Mouse (Mus musculus) embryo, embryonic 9.5 days (tissue): ENCODE results near the gene Glt6d1.

Experiments used
- DNase-seq: peaks from one replicate; pipeline ENCODE4 v3.0.0-alpha.2; 2017; ENCODE audit errors: extremely low spot score

Glt6d1 gene

DNA sequence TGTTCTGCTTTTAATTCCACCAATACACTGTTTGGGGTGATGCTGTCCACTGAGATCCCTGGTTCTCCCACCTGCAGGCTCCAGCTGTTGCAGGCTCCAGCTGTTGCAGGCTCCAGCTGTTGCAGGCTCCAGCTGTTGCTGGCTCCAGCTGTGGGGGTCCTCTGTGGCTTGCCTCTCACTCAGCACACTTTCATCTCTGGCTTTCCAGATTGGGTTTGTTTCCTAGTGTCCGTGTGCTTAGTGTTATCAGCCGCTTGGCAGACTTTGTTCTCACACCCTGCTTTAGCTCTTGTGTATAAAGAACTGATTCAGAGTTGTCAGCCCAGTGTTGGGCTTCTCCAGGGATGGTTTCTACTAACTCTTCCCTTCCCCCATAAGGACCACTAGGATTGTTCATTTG, 18.0 kb downstream of the Glt6d1 start:
- DNase-seq = no peak

DNA sequence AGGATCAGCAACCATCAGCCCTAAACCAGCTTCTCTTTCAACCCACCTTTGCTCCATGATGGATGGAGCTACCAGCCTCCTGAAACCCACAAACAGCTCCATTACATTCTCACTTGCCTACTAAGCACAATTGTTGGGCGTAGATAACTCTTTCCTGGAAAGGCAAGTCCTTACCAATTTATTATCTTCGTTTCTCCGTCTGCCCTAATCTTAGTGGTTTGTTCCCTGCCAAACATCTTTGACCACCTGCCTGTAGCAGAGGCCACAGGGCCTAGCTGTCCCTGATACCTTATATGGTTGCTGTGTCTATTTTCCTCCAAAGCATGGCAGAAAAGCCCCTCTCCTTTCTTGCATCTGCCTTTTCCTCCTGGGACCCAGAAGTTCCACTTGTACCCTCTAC, 26.6 kb downstream of the Glt6d1 start:
- DNase-seq = no peak

GRCm38 (mm10) chr2:25785573-25786322, 29.9 kb downstream of the Glt6d1 start:
- peak; percentile 4 for DNase-seq

- no peak for DNase-seq
Observed at GRCm38 (mm10) chr2:25781957-25782356, 33.7 kb downstream of the Glt6d1 start, which contains the start of gene Gm13539. TSS of gene Gm13539 (plus strand) at chr2:25782257.

- no peak for DNase-seq
Observed at GRCm38 (mm10) chr2:25780921-25781320, 34.7 kb downstream of the Glt6d1 start.

DNA sequence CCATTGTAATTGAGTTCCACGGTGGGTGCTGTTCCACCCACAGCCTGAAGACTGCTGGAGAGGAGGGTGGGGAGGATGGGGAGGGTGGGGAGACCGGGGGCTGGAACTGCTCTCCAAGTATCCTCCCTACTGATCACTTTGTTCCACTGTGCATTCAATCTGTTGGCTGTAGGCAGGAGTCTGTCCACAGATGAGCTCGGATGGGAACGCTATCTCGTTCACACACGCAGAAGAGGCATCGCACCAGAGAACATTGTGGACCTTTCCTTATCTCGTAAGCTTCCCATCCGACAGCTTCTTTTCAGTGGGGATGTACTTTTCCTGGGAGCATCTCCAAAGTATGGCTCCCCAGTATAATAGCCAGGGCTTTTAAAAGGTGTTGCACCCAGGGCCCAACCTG, 36.6 kb downstream of the Glt6d1 start:
- DNase-seq = no peak

GRCm38 (mm10) chr2:25776717-25777116, 38.9 kb downstream of the Glt6d1 start, which contains the start of gene Lcn11:
TSS of gene Lcn11 (plus strand) at chr2:25777017.
- no peak for DNase-seq

DNA sequence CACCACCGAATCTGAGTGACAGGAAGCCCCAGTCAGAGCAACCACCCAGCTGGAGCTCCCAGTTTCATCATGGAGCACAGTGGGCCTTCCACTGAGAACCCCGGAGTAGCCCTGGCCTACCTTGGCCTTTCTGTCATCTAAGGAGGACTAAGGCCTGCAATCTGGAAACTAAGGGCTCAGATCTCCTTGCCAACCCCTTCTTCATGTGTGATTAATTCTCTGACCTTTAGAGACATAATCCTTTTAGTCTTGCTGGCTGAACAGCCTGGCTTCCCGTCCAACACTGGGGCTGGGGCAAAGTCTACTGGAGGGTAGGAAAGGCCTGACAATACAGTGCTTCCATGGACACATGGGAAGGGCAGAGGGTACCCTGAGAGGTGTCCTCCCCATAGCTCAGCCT, 39.7 kb downstream of the Glt6d1 start:
- DNase-seq = no peak

DNA sequence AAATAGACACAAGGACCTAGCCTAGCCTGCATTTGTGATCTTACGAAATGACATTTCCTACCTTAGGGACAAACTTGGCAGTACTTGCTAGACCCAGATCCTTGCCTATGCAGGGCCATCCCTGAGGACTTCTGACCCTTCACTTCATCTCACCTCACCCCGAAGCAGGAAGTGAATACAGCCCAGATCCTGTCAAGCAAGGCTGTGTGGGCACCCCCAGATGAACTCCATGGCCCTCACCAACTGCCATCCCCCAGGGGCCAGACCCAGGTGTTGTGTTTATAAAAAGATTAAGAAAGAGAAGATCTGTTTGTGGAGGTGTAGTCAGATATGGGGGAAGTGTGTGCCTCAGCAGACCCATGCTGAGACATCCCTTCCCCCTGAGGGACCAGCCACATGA, 41.0 kb downstream of the Glt6d1 start:
- DNase-seq = no peak

- DNase-seq = no peak
Observed at GRCm38 (mm10) chr2:25773507-25773906, 42.1 kb downstream of the Glt6d1 start.

DNA sequence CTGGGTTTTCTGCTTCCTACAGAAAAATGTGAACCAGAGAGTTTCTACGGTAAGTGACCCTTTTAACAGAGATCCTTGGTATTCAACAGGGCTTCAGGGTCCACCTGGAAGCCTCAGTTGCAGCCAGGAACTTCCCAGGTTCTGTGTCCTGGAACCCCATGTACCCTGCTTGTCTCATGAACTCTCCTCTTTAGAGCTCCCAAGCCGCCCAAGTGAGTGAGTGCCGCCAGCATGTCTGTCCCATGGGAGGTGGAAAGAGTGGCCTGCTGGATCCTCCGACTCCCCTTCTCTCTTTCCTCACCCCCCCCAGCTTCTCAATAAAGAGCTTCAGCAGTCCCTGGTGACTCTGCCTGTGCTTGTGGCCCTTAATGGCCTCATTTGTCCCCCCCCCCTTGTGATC, 47.9 kb downstream of the Glt6d1 start:
- no peak for DNase-seq

- no peak for DNase-seq
Observed at GRCm38 (mm10) chr2:25765269-25765668, 50.4 kb downstream of the Glt6d1 start, which contains the start of gene Lcn3. TSS of gene Lcn3 (plus strand) at chr2:25765569.

DNA sequence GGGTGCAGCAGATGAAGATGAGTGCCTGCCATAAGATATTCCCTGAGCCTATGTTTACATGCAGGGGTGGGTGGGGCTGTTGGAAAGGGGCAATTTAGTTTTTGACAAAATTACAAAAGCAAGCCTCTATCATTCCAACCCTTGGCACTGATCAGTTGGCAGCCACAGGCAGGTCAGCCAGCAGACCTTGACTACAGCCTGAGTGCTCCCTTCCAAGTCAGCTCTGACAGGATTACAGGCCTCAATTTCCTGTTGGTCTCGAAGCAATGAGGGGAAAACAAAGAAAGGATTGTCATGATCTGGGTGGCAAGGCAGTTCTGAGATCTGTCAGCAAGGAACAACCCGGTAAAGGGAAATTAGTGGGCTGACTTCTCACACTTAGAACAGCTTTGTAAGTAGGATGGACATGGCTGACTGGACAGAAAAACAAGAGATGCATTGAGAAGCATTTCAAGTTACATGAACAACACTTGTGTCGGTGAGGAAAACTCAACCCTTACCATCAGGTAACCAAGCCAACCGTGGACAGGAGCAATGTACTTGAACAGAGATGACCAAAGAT, 57.5 kb downstream of the Glt6d1 start:
- DNase-seq = no peak

GRCm38 (mm10) chr2:25754201-25754600, 61.4 kb downstream of the Glt6d1 start:
- no peak for DNase-seq
